ENCODE assay signal across 8 mouse cellular contexts in genomic region chr19:29100874-29101542, GRCm38 (mm10). TPM values are rescaled to one million over a fixed set of nuclear protein-coding genes. Genes with fewer than 3 reads are reported as not detected.
DNase-seq lines count a peak whose midpoint lies in the region; ATAC-seq lines count a peak whose summit lies in the region.

Gene Rcl1 (plus strand): TSS chr19:29101375.

- H3K79me2 ChIP-seq in macrophage (ENCODE audit: inconsistent target) = peaks cover 12% of the 10 kb centered on the region; the same call in 1 of the 2 replicates

- H3K4me3 ChIP-seq in hindbrain, embryonic 16.5 days (ENCODE audit: low read length) = peak within 1 kb of the TSS; percentile 61
- peak within 1 kb of the TSS; percentile 56 for H3K4me3 ChIP-seq in macrophage (ENCODE audit: inconsistent target)

- WGBS in hindbrain, embryonic 16.5 days = under 1% methylated on average over 55 of the region's 58 CpGs
- WGBS in macrophage (ENCODE audit: missing documents) = under 1% methylated on average over 58 of the region's 58 CpGs

- H3K9ac ChIP-seq in hindbrain, embryonic 16.5 days (ENCODE audit: low read depth, low read length) = peak within 1 kb of the TSS; percentile 73

- H3K36me3 ChIP-seq in hindbrain, embryonic 16.5 days (ENCODE audit: control insufficient read depth, insufficient read depth, low read length) = no peaks in the 10 kb centered on the region
- no peaks in the 10 kb centered on the region for H3K36me3 ChIP-seq in macrophage (ENCODE audit: inconsistent target)

- peak; percentile 96 for DNase-seq in T-cell, adult 2 months (ENCODE audit: low spot score)
- peak; percentile 91 to 93 for DNase-seq in cerebellum, postnatal 36 days
- peak; percentile 94 for DNase-seq in gastrocnemius, adult 18-20 months (ENCODE audit: low spot score)
- peak; percentile 91 to 96 for DNase-seq in left cerebral cortex, adult 18-20 months (ENCODE audit: low spot score in 2 of 2)
- DNase-seq in right cerebral cortex, adult 18-20 months = peak; percentile 97
- DNase-seq in urinary bladder, postnatal 10 days (ENCODE audit: low spot score) = peak; percentile 72

- peak within 1 kb of the TSS; percentile 73 for H3K4me2 ChIP-seq in hindbrain, embryonic 16.5 days (ENCODE audit: low read length)

- H3K27ac ChIP-seq in hindbrain, embryonic 16.5 days (ENCODE audit: low read depth, low read length) = peak within 1 kb of the TSS; percentile 66
- H3K27ac ChIP-seq in macrophage = no peak within 1 kb of the TSS

- ATAC-seq in hindbrain, embryonic 16.5 days = peak; percentile 100

- H3K4me1 ChIP-seq in hindbrain, embryonic 16.5 days (ENCODE audit: control insufficient read depth, insufficient read depth, low read depth, low read length) = peaks cover 11% of the 10 kb centered on the region

- no peaks in the 10 kb centered on the region for H3K9me3 ChIP-seq in hindbrain, embryonic 16.5 days (ENCODE audit: control insufficient read depth, low read length)

- no peaks in the 10 kb centered on the region for H3K27me3 ChIP-seq in hindbrain, embryonic 16.5 days (replicated peaks; ENCODE audit: control insufficient read depth, insufficient read depth, low read length)

RNA-seq across cellular contexts. Expression of gene Rcl1, which starts in this region (rescaled TPM):
- total RNA-seq in gastrocnemius, adult 18-20 months (2021) = 1 to 10 TPM; 5.6 to 5.8 TPM
- polyA plus RNA-seq in hindbrain, embryonic 16.5 days (2015; fragmentation: Nextera tagmentation; extraction: Ambion mirVana) = 39.1 and 42.2 TPM in 2 replicates
- total RNA-seq in left cerebral cortex, adult 18-20 months (2021) = 10 to 100 TPM; 16.4 to 19.0 TPM
- 10 to 100 TPM in 1 of 26 experiments, 1 to 10 TPM in 25; 2.9 to 11.7 (median 5.0) TPM for total RNA-seq in macrophage (2018; cell fraction: chromatin; rRNA removed)
- total RNA-seq in macrophage (2018; cell fraction: cytosol; rRNA removed) = 10 to 100 TPM in 2 of 26 experiments, 1 to 10 TPM in 24; 4.2 to 11.2 (median 6.0) TPM
- 10 to 100 TPM in 2 of 26 experiments, 1 to 10 TPM in 24; 2.4 to 12.9 (median 4.3) TPM for total RNA-seq in macrophage (2018; cell fraction: nucleus; rRNA removed)
- 5.0 to 11.9 TPM (median 5.2 TPM) in 3 replicates for polyA plus RNA-seq in macrophage (2018)
